Mouse (Mus musculus) forebrain, embryonic 14.5 days (tissue): ENCODE measurements around the gene Uba1. TPM values are rescaled to one million over a fixed set of nuclear protein-coding genes. Genes with fewer than 3 reads are reported as not detected.

Experiments used
- ATAC-seq: fragments of 200-750 bp; cut with Nextera tagmentation; 2 replicates; pipeline ENCODE4 v1.8.0; 2017; ENCODE audit warnings: mild to moderate bottlenecking, moderate library complexity
- DNase-seq: peaks from one replicate; pipeline ENCODE4 v3.0.0-alpha.2; 2015; ENCODE audit warnings: low spot score
- H3K27ac ChIP-seq: fragments of 300-500 bp; sonication (generic); 2 replicates; pipeline ENCODE4 v1.5.1; 2014; ENCODE audit warnings: low read depth, mild to moderate bottlenecking, control low read depth, low read length, moderate library complexity
- H3K27me3 ChIP-seq: fragments of 300-500 bp; sonication (generic); replicated peaks from 2 replicates; pipeline ENCODE4 v1.6.1; 2014; ENCODE audit warnings: low read length, control low read depth, mixed read lengths; ENCODE audit not compliant: control insufficient read depth, insufficient read depth
- H3K36me3 ChIP-seq: fragments of 300-500 bp; sonication (generic); 2 replicates; pipeline ENCODE4 v1.6.1; 2014; ENCODE audit warnings: low read length, control low read depth; ENCODE audit not compliant: control insufficient read depth, insufficient read depth
- H3K4me1 ChIP-seq: fragments of 300-500 bp; sonication (generic); 2 replicates; pipeline ENCODE4 v1.6.1; 2014; ENCODE audit warnings: antibody characterized with exemption, low read length, control low read depth; ENCODE audit not compliant: control insufficient read depth, insufficient read depth
- H3K4me2 ChIP-seq: fragments of 300-500 bp; sonication (generic); 2 replicates; pipeline ENCODE4 v1.6.1; 2014; ENCODE audit warnings: mild to moderate bottlenecking, control low read depth, low read length
- H3K4me3 ChIP-seq: fragments of 300-500 bp; sonication (generic); 2 replicates; pipeline ENCODE4 v1.5.1; 2014; ENCODE audit warnings: low read depth, low read length, control low read depth
- H3K9ac ChIP-seq: fragments of 300-500 bp; sonication (generic); 2 replicates; pipeline ENCODE4 v1.6.1; 2014; ENCODE audit warnings: mild to moderate bottlenecking, low read length, control low read depth, moderate library complexity
- H3K9me3 ChIP-seq: fragments of 300-500 bp; sonication (generic); replicated peaks from 2 replicates; pipeline ENCODE4 v1.6.1; 2016; ENCODE audit warnings: low read length, control low read depth, mixed read lengths; ENCODE audit not compliant: control insufficient read depth
- WGBS: fragments of 180-500 bp; shearing (Covaris S2); extraction: QIAGEN DNeasy Blood & Tissue Kit; methylation state at CpG from one replicate; pipeline ENCODE4 v1.1.7; 2014; 5-methylcytosine and 5-hydroxymethylcytosine counted together
- polyA plus RNA-seq: library from polyadenylated mRNA; unstranded; fragments of >200 nt; fragmentation: Nextera tagmentation; extraction: Ambion mirVana; gene quantifications from 2 replicates; pipeline ENCODE4 v1.2.1, GENCODE M21; 2014

The Uba1 gene
- polyA plus RNA-seq, 1 experiment from 2014 or later, result 287 TPM

DNA sequence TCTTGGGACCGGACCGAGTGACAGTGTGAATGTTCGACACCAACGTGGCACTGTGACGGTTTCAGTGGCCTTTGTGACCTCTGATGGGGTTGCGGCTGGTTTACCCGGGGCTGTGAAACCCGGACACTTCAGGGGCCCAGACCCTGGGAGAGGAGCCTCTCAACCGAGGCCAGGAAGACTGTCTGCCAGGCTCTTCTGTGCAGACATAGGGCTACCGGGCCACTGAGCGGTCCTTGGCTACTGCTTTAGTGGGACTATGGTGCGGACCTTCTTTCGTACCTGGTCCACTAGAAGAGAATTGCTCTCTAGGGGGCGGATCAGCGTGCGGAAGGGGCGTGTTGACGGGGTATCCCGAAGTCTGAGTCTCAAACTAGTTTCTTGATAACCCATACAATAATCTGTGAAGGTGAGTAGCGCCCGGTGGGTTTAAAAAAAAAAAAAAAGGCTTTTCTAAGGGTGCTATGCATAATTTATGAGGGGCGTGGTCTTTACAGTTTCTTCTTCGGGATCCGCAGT, 823 bp downstream of the Uba1 start:
- ATAC-seq (no peak), DNase-seq (peak; percentile 2)
- WGBS, result 27% methylated on average over 24 of the region's 24 CpGs
- no peaks in the 10 kb centered on the region for H3K9me3 ChIP-seq
- H3K4me2 ChIP-seq, result peak overlapping the region; percentile 69
- H3K9ac ChIP-seq, result peak overlapping the region; percentile 30; the same call in 1 of the 2 replicates
- H3K4me3 ChIP-seq, result peak overlapping the region; percentile 39
- H3K27ac ChIP-seq, result no peak overlapping the region
- no peaks in the 10 kb centered on the region for H3K4me1 ChIP-seq
- no peaks in the 10 kb centered on the region for H3K27me3 ChIP-seq
- no peaks in the 10 kb centered on the region for H3K36me3 ChIP-seq

DNA sequence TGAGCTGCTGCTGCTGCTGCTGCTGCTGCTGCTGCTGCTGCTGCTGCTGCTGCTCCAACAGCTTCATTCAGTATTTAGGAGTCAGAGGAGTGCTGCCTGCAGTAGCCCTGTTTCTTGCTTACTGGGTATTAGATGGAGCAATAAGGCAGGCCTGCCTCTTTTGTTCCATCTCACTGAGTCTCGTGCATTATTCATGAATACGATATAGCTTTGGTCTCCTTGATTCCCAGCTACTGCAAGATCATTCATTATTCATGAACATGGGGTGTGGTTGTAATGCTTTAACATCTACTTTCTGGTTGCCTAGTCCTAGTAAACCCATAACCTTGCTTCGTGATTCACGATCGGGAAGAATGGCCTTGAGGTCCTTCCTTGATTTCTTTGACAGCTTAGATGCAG, 4.2 kb downstream of the Uba1 start:
- DNase-seq (peak; percentile 77), ATAC-seq (peak; percentile 75)
- Histone ChIP-seq H3K27ac (peak overlapping the region; percentile 85), H3K36me3 (peaks cover 1% of the 10 kb centered on the region; the same call in 1 of the 2 replicates), H3K9me3 (no peaks in the 10 kb centered on the region), H3K4me2 (peak overlapping the region; percentile 28; the same call in 1 of the 2 replicates), H3K4me3 (peak overlapping the region; percentile 58), H3K27me3 (no peaks in the 10 kb centered on the region), H3K4me1 (0 out of 2 replicates have a peak, but pooled peaks cover 5% of the 10 kb centered on the region), H3K9ac (no peak overlapping the region)
- 35% methylated on average over 5 of the region's 5 CpGs for WGBS

DNA sequence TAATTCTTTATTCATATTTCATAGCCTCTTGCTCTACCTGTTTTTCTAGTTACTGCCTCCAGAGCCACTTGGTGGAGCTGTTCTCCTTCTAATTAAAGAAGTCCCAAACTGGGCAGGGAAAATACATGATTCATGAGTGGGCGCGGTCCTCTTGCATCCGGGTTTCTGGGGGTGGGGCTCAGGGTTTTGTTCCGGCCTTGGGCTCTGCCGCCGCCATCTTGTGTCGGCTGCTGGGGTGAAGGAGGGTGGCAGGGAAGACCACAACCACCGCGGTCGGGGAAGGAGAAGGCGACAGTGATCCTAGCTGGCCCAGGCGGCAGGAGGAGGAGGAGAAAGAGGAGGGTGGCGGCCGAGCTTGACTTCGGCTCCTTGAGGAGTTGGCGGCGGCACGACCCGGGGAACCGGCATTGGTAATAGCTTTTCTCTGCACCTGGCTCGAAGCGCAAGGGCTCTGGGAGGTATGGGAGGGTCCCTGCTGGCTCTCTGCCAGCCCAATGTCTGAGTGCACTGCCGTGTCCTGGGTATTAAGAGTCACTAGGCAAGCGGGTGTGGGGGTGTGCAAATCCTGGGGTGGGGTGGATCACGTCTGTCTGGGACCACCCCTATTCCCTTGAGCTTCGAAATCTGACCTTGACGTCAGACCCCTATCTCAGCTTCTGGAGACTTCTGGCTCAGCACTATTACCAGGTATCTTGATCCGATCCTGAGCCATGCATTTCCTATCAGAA, 4.8 kb downstream of the Uba1 start:
- Histone ChIP-seq H3K4me2 (peak overlapping the region; percentile 59), H3K27me3 (no peaks in the 10 kb centered on the region), H3K9ac (peak overlapping the region; percentile 79), H3K4me3 (peak overlapping the region; percentile 58), H3K9me3 (no peaks in the 10 kb centered on the region), H3K36me3 (peaks cover 7% of the 10 kb centered on the region; the same call in 1 of the 2 replicates), H3K4me1 (0 out of 2 replicates have a peak, but pooled peaks cover 5% of the 10 kb centered on the region), H3K27ac (peak overlapping the region; percentile 85)
- 28% methylated on average over 26 of the region's 28 CpGs for WGBS
- peak; percentile 96 for DNase-seq
- ATAC-seq, result peak; percentile 91

DNA sequence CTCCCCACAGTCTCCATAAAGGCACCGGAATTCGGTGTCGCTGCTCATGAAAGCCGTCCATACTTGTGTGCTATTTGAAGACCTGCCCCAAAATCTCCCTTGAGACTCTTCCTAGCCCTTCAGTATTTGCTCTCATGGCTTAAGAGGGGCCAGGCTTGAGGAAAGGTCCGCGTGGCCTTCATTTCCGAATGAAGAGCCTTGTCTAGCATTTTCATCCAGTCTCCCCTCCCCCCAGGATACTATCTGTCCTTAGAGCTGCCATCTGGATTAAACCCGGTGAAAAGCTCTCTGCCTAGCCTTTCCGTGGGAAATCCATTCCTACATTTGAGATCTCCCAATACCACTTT, 5.3 kb downstream of the Uba1 start:
- Histone ChIP-seq H3K4me3 (peak overlapping the region; percentile 58), H3K4me1 (0 out of 2 replicates have a peak, but pooled peaks cover 5% of the 10 kb centered on the region), H3K27ac (peak overlapping the region; percentile 85; the same call in 1 of the 2 replicates), H3K9ac (peak overlapping the region; percentile 79), H3K9me3 (no peaks in the 10 kb centered on the region), H3K27me3 (no peaks in the 10 kb centered on the region), H3K36me3 (peaks cover 11% of the 10 kb centered on the region; the same call in 1 of the 2 replicates), H3K4me2 (peak overlapping the region; percentile 59)
- 31% methylated on average over 9 of the region's 9 CpGs for WGBS
- DNase-seq (peak; percentile 28), ATAC-seq (no peak)

DNA sequence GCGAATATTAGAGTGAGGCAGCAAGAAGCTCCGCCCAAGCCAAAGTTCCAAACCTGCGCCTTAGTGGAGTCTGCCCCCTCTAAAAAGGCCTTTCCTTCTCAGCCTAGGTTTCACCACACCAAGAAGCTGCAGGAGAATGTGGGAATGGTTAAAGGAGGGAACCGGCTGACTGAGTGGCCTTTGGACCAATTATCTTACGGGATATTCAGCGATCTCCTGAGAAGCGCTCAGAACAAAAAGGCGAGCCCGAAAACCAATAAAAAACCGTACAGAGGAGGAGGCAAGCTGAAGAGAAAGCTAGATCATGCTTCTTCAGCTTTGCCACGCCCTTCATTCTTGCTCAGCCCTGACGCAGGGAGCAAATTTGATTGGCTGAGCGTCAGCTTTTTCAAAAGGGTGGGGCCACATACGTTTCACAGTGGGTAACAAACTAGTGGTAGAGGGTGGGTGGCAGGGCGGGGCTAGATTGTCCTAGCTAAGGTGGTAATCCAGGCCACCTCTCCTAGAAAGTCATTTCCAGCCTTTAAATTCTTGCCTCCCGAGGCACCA, 29.5 kb downstream of the Uba1 start, which contains the start of gene Cdk16:
Cdk16 (plus strand) TSS at position 436 of the 549 bp plus-strand sequence.
- Histone ChIP-seq H3K4me2 (peak within 1 kb of the TSS; percentile 63), H3K4me1 (0 out of 2 replicates have a peak, but pooled peaks cover 6% of the 10 kb centered on the region), H3K27me3 (no peaks in the 10 kb centered on the region), H3K4me3 (peak within 1 kb of the TSS; percentile 62), H3K9me3 (no peaks in the 10 kb centered on the region), H3K27ac (peak within 1 kb of the TSS; percentile 96), H3K36me3 (peaks cover 13% of the 10 kb centered on the region), H3K9ac (peak within 1 kb of the TSS; percentile 80)
- ATAC-seq (peak; percentile 94), DNase-seq (peak; percentile 97)
- 39% methylated on average over 16 of the region's 16 CpGs for WGBS

DNA sequence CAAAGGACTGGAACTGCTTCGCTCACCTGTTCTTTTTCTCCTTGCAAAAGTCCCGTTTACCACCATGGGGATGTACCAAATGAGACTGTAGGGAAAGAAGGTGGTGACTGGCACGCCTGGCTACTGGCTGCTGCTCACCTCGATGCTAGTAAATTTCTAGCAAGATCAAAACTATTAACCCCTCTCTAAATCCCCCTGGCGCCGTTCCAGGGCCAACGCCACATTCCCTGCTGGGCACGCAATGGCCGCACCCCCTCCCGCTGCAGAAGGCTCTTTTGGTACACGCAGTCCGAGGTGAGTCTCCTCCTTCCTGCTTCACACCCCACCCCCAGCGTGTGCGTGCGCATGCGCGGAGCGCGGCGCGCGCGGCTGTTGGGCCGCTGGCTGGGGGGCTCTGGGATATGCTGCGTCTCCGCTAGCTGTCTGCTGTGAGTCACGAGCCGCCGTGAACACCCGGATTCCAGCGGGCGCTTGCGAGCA, 30.0 kb downstream of the Uba1 start:
- peak overlapping the region; percentile 62 for H3K4me3 ChIP-seq
- peak overlapping the region; percentile 63 for H3K4me2 ChIP-seq
- DNase-seq, result peak; percentile 86
- no peaks in the 10 kb centered on the region for H3K9me3 ChIP-seq
- H3K27me3 ChIP-seq, result no peaks in the 10 kb centered on the region
- 0 out of 2 replicates have a peak, but pooled peaks cover 6% of the 10 kb centered on the region for H3K4me1 ChIP-seq
- H3K27ac ChIP-seq, result peak overlapping the region; percentile 96
- peak; percentile 95 for ATAC-seq
- H3K9ac ChIP-seq, result peak overlapping the region; percentile 80
- H3K36me3 ChIP-seq, result peaks cover 8% of the 10 kb centered on the region
- 42% methylated on average over 33 of the region's 33 CpGs for WGBS

DNA sequence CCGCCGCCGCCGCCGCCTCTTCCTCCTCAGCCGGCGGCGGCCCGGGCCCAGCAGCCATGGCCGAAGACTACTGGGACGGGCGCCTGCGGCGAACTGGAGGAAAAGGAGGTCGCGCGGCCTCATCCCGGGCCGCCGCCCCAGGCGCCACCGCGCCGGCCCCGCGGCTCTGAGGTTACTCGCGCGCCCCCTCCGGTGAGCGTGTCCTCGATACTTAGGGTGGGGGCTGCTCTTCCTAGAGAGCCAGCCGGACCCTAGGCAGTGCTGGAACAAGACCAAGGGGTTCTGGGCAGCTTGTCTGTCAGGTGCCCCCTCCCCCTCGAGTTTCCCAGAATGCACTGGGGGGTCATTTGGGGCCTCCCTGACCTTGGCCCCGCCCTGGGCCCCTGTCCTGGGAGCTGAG, 30.5 kb downstream of the Uba1 start:
- Histone ChIP-seq H3K9ac (peak overlapping the region; percentile 80), H3K4me3 (peak overlapping the region; percentile 62), H3K4me1 (0 out of 2 replicates have a peak, but pooled peaks cover 6% of the 10 kb centered on the region), H3K27me3 (no peaks in the 10 kb centered on the region), H3K9me3 (no peaks in the 10 kb centered on the region), H3K36me3 (peaks cover 9% of the 10 kb centered on the region), H3K4me2 (peak overlapping the region; percentile 63), H3K27ac (peak overlapping the region; percentile 96)
- ATAC-seq (peak; percentile 40), DNase-seq (peak; percentile 63)
- 32% methylated on average over 30 of the region's 35 CpGs for WGBS

DNA sequence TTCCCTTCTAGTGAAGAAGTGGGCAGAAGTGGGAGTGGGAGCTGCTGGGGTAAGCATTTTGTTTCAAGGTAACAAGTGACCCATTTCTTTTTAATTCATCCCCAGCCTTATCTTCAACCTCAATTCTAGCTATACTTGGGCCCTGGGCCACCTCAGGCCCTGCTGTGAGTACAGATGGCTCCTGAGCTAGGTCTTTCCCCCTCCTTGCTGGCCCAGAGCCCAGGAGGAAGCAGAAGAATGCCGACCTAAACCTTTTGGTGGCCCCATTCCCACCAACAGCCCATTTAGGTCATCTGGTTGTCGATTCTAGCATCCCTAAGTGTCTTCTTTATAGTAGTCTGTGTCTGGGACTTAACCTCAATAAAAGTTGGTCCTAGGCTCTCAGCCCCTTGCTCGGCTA, 33.4 kb downstream of the Uba1 start:
- ATAC-seq (no peak), DNase-seq (no peak)
- H3K27ac ChIP-seq, result no peak overlapping the region
- no peak overlapping the region for H3K4me3 ChIP-seq
- no peak overlapping the region for H3K4me2 ChIP-seq
- 0 out of 2 replicates have a peak, but pooled peaks cover 6% of the 10 kb centered on the region for H3K4me1 ChIP-seq
- H3K9ac ChIP-seq, result no peak overlapping the region
- H3K9me3 ChIP-seq, result no peaks in the 10 kb centered on the region
- H3K36me3 ChIP-seq, result peaks cover 33% of the 10 kb centered on the region
- 69% methylated on average over 3 of the region's 3 CpGs for WGBS
- H3K27me3 ChIP-seq, result no peaks in the 10 kb centered on the region
